Mouse (Mus musculus) hindlimb bud, embryonic 11.5 days (tissue): ENCODE results near the gene Pafah2.
A peak's percentile ranks its signal among the peaks of the same experiment; 100 is the strongest.
"Not testable (repeated sequence)": the region's sequence is repeated elsewhere in the genome, so short reads cannot be mapped to it uniquely, and the experiment has no call there.

Experiments used
- DNase-seq: peaks from one replicate; pipeline ENCODE4 v3.0.0-alpha.2; 2012; ENCODE audit warnings: low read depth, low spot score; ENCODE audit errors: extremely low spot score

The Pafah2 gene

GRCm38 (mm10) chr4:134372294-134372747 lies 23.8 kb upstream of the Pafah2 start:
- no peak for DNase-seq

- DNase-seq, result no peak
Measured at GRCm38 (mm10) chr4:134373295-134373694, 22.8 kb upstream of the Pafah2 start.

- no peak for DNase-seq
Measured at GRCm38 (mm10) chr4:134374306-134374705, 21.8 kb upstream of the Pafah2 start.

GRCm38 (mm10) chr4:134378089-134378615 lies 18.0 kb upstream of the Pafah2 start:
- DNase-seq, result no peak

GRCm38 (mm10) chr4:134379510-134379909 lies 16.6 kb upstream of the Pafah2 start:
- no peak for DNase-seq

GRCm38 (mm10) chr4:134383750-134384149 lies 12.4 kb upstream of the Pafah2 start, which contains the start of gene Extl1:
Gene Extl1 (minus strand): TSS chr4:134383850.
- not testable (repeated sequence) for DNase-seq

GRCm38 (mm10) chr4:134387268-134387667 lies 8.9 kb upstream of the Pafah2 start:
- no peak for DNase-seq

GRCm38 (mm10) chr4:134388397-134388796 lies 7.7 kb upstream of the Pafah2 start:
- DNase-seq, result peak; percentile 69

- no peak for DNase-seq
Measured at GRCm38 (mm10) chr4:134391636-134392035, 4.5 kb upstream of the Pafah2 start.

- DNase-seq, result no peak
Measured at GRCm38 (mm10) chr4:134392595-134392994, 3.5 kb upstream of the Pafah2 start.

- DNase-seq, result no peak
Measured at GRCm38 (mm10) chr4:134393026-134393425, 3.1 kb upstream of the Pafah2 start.

GRCm38 (mm10) chr4:134395142-134395541 lies 978 bp upstream of the Pafah2 start:
- DNase-seq, result no peak

- no peak for DNase-seq
Measured at GRCm38 (mm10) chr4:134397121-134397520, 1.0 kb downstream of the Pafah2 start.

GRCm38 (mm10) chr4:134397732-134398131 lies 1.6 kb downstream of the Pafah2 start:
- no peak for DNase-seq

- no peak for DNase-seq
Measured at GRCm38 (mm10) chr4:134400206-134400605, 4.1 kb downstream of the Pafah2 start.

GRCm38 (mm10) chr4:134401181-134401661 lies 5.1 kb downstream of the Pafah2 start:
- no peak for DNase-seq

GRCm38 (mm10) chr4:134401856-134402570 lies 5.9 kb downstream of the Pafah2 start:
- DNase-seq, result no peak

GRCm38 (mm10) chr4:134402571-134403262 lies 6.6 kb downstream of the Pafah2 start:
- DNase-seq, result no peak

GRCm38 (mm10) chr4:134403721-134404120 lies 7.6 kb downstream of the Pafah2 start:
- DNase-seq, result no peak

- no peak for DNase-seq
Measured at GRCm38 (mm10) chr4:134409286-134409685, 13.2 kb downstream of the Pafah2 start.

GRCm38 (mm10) chr4:134416177-134416576 lies 20.1 kb downstream of the Pafah2 start:
- no peak for DNase-seq

GRCm38 (mm10) chr4:134416602-134417001 lies 20.5 kb downstream of the Pafah2 start:
- no peak for DNase-seq
